Mouse (Mus musculus) thymus, postnatal 0 days (tissue): ENCODE measurements around the gene Rnf222. TPM values are rescaled to one million over a fixed set of nuclear protein-coding genes. Genes with fewer than 3 reads are reported as not detected.

Experiments
- DNase-seq: peaks from one replicate; pipeline ENCODE4 v3.0.0-alpha.2; 2015; ENCODE audit warnings: low spot score
- polyA plus RNA-seq: library from polyadenylated mRNA; unstranded; fragments of >200 nt; fragmentation: Nextera tagmentation; extraction: Ambion mirVana; gene quantifications from 2 replicates; pipeline ENCODE4 v1.2.1, GENCODE M21; 2015

Gene Rnf222
- polyA plus RNA-seq, 1 experiment from 2014 or later: 0.05 TPM

DNA sequence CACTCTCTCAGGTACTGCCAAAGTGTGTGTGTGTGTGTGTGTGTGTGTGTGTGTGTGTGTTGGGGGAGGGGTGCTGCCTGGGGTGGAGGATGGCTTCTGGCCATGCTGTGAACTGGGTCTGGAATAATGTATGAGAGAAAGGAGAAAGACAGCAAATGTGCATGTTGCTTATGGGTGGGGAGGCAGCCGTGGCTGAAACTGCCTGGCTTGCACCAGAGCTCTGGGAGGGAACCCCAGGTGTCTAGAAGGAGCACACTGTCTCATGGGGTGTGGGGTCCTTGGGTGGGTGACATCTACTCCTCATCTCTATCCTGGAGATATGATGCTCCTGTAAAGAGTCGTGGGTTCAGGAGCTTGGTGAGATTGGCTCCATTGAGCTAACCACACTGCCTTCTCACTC is 300 bp downstream of the Rnf222 start:
- no peak for DNase-seq

DNA sequence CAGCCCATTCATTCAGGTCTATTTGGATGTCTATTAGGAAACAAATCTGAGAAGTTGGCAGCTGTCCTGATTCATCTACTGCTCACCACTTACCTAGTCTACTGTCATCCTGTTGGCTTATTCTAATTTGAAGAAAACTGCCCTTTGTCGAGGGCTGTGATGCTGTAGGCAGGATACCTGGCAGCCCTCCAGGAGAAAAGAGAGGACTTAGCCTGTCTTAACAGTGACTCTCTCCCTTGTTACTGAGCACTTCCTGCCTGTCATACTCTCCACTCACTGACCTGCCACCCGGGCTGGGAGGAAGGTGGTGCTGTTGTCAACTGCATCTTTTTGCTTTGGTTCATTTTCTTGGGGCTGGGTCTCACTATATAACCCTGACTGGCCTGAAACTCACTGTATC is 2.3 kb downstream of the Rnf222 start:
- no peak for DNase-seq

DNA sequence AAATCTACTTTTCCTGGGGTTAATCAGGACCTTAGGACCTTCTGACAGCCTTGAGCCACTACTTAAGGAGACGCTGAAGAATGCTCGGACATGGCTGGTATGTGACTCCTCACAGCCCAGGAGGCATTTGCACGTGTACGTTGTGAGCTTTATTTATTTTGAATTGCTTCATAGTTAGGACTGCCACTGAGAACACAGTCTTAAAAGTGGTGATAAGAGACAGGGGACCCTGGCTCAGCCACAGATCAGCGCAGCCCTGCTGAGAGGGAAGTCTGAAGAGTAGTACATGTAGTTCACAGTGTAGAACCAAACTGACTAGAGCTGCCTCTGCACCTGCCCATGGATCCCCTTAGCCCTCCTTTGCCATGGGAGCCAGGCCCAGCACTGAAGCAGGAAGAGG is 3.5 kb downstream of the Rnf222 start:
- DNase-seq: no peak

DNA sequence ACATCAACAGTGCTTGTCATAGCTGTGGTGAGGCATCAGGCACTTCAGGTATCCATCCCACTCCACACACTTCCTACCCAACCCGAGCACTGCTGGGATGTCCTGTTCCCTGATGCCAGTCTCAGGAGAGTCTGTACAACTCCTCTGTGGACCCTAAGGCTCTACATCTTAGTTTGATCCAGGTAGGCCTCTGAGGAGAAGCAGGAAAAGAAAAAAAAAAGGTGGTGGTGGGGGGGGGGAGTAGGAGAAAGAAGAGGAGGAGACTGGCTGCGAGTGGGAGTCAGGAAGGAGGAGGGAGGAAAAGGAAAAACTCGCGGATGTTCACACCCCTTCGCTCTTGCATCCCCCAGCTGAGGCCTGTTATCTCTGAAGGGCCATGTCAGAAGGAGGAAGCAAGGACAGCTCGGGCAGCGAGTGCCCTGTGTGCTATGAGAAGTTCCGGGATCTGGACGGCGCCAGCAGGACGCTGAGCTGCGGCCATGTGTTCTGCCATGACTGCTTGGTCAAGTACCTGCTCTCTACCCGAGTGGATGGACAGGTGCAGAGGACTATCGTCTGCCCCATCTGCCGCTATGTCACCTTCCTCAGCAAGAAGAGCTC is 4.0 kb downstream of the Rnf222 start:
- DNase-seq: no peak

DNA sequence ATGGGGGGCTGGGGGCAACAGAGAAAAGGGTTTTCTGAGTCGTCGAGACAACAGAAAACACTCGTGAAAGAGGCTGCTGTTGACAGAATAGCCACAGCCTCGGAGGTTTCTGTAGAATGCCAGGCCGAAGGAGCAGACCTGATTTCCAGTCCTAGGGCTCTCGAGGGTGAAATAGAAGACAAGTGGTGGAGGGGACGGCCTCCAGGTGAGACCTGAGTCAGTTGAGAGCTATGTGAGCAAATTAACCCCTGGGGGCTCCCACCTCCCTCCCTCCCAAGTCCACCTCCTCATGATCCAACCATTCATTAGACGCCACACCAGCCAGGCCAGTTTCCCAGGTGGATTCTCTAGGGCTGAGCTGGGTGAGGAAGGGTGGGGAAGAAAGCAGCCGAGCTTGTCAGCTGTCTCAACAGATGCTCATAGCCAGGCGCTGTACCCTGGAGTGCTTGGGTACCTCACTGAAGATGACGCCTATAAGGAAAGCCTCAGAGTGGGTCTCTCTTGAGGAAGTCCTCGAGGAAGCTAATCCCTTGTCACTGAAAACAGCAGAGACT is 5.6 kb downstream of the Rnf222 start:
- DNase-seq: no peak

DNA sequence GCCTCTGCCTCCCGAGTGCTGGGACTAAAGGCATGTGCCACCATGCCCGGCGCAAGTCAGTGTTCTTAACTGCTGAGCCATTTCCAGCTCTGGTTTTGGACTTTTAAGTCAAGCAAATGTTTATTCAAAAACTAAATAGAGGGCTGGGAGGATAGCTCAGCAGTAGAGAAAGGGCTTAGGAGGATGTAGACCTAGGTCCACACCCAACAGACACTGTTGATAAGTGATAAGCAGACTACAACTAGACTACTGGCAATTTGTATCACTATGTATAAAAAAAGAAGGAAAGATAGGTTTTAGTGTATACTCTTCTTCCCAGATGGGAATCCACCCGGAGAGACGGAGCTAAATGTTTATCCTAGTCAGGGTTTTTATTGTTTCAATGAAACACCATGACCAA is 7.9 kb downstream of the Rnf222 start:
- DNase-seq: no peak

DNA sequence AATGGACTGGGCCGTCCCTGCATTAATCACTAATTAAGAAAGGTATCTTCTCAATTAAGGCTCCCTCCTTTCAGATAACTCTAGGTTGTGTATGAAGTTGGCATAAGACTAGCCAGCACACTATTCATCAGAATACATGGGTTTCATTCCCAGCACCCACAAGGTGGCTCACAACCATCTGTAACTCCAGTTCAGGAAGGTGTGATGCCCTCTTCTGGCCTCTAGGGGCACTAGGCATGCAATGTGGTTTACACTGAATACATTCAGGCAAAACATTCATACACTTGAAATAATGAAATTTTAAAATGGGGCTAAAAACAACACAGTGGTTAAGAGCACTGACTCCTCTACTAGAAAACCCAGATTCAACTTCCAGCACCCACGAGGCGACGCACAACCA is 8.8 kb downstream of the Rnf222 start:
- DNase-seq: peak; percentile 47

DNA sequence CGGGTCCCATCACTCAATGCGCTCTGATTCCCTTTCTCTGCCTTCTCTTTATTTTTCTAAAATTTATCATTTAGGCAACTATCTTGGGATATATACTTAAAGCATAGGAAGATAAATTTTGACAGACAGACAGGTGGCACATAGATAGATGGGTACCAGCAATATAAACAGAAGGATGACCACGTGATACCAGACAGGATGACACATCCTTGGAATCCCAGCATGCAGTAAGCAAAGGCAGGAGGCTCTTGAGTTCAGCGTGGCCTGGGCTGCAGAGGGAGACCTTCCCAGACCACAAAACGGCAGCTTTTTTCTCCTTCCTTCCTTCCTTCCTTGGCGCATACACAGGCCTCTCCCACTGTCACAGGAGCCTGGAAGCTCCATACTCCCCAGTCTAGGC is 9.5 kb downstream of the Rnf222 start:
- no peak for DNase-seq

DNA sequence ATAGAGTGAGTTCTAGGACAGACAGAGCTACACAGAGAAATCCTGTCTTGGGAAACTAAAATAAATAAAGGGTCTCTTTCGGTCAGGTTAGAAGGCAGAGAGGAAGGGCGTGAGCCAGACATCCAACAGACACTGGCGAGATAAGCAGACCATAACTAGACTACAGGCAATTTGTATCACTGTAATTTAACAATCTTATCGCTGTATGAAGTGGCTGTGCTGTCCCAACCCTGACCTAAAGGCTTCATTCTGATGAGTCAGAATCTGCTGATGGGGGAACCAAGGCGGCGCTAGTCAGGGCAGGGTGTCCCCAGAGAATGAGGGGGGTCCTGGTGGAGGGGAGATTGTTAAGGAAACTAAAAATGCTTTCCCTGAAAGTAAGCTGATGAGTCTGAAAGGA is 10.4 kb downstream of the Rnf222 start:
- DNase-seq: no peak

DNA sequence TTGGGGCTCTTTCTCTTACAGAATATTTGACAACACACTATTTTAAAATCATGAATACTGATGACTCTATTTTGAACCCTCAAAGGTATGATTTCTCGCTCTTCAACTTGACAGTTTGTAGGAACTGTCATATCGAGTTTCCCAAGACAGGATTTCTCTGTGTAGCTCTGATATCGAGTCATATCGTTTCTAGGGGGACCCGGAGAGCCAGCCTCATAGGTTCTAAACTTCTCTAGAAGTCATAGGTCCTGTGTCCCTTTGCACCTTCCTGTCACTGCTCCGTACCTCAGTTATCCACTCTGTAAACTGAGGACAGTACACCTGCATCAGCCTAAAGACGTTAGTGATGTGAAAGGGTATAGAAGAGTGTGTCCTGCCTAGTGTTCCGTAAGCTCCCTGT is 11.5 kb downstream of the Rnf222 start:
- no peak for DNase-seq

DNA sequence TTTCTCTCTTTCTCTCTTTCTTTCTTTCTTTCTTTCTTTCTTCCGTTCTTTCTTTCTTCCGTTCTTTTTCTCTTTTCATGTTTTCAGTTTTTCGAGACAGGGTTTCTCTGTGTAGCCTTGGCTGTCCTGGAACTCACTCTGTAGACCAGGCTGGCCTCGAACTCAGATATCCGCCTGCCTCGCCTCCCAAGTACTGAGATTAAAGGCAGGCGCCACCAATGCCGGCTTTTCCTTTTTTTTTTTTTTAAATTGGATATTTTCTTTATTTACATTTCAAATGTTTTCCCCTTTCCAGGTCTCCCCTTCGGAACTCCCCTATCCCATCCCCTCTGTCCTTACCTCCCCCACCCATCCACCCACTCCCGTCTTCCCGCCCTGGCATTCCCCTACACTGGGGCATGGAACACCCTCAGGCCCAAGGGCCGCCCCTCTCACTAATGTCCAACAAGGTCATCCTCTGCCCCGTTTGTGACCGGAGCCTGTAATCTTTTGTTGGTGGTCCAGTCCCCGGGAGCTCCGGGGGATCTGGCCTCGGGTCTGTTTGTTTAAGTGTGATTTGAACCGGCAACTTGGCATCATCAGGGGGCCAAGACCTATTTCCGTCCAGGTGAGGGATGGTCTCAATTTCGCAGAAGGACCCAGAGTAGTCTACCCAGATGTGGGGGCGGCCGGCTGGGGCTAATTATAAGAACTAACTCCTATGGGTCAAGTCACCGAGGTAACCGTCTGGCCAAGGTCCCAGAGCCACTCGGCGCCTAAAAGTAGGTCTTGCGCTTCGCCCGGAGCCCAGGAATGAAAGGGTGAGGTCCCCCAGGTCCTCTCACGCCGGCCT is 12.4 kb downstream of the Rnf222 start:
- DNase-seq: peak; percentile 10

DNA sequence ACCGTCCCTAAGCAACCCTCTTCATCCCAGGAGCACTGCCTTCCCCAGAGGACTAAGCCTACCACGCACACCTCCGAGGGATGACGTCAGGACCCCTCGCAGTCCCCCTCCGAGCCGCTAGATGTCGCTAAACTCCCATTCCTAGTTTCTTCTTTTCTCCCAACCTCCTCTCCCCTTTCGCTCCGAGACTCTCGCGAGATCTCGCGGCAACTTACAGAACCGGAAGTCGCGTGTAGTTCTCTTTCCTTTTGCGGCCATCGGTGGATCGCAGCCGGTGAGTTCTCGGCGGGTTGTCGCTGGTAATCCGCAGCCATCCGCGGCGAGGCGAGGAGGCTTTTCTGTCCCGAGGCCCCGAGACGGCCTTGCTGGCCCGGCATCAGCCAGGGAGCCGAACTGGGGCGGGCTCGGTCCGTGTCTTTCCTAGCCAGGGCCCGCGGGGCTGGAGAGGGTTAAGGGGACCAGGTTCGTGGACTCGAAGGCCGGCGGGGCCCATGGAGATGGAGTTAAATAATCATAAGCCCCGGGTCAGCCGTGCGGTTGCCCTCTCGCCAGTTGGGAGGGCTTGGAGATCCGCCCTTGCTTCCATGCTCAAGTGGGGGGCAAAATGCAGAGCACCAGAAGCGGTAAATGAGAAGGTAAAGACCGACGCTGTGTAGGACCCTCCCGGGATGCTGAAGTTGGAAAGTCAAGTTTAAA is 13.1 kb downstream of the Rnf222 start, which contains the start of gene Rpl26:
TSS of gene Rpl26 (plus strand) at position 233 of the 696 bp plus-strand sequence.
- DNase-seq: peak; percentile 99

DNA sequence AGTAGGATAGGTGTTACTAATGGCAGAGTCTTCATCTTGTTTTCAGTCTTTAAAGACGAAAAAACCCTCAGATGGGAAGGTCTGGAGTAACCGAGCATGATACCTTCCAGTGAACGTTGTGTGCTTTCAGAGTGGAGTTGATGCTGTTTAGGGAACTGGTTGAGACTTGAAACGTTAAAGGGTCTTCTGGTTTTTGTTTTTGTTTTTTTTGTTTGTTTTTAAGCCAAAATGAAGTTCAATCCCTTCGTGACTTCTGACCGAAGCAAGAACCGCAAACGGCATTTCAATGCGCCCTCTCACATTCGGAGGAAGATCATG is 13.7 kb downstream of the Rnf222 start:
- DNase-seq: no peak

DNA sequence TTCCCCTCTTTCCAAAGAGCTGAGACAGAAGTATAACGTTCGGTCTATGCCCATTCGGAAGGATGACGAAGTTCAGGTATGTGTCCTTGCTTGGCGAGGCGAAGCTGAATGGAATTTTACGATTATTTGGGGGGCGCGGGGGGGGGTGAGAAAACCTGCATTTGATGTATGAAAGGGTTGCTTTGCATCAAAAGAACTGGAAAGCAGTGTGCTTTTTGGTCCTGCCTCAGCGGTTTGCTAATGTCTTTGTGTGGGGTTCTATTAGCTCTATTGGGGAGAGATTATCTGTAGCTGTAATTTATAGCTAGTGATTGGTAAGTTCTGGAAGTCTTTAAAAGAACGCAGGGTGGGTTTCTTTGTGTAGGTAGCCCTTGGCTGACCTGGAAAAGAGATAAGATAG is 14.0 kb downstream of the Rnf222 start:
- DNase-seq: no peak

DNA sequence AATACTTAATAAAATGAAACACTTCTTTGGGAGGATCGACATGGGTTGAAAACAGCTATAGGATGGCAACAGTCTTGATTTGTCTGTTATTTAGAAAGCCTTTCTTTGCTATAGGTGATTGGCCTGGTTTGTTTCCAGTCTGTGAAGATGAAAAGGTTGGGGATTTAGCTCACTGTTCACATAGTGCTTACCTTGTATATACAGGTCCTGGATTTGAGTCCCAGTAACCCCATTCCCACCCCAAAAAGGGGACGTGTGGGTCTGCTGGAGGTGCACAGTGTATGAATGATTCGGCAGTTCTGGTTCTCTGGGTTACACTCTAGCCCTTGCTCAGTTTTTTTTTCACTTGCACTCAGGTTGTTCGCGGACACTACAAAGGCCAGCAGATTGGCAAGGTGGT is 14.5 kb downstream of the Rnf222 start:
- no peak for DNase-seq

DNA sequence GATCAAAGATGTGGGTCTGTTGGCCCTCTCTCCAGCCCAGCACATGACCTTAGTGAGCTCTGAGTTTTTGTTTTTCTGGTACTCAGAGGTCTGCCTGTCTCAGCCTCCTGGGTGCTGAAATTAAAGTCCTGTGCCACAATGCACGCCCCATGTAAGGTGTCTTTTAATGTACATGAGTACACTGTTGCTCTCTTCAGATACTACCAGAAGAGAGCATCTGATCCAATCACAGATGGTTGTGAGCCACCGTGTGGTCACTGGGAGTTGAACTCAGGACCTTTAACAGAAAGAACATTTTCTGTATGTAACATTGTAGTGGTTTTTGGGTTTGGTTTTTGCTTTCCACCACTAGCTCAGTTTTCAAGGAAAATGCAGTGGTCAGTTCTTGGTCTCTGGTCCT is 15.4 kb downstream of the Rnf222 start:
- no peak for DNase-seq

DNA sequence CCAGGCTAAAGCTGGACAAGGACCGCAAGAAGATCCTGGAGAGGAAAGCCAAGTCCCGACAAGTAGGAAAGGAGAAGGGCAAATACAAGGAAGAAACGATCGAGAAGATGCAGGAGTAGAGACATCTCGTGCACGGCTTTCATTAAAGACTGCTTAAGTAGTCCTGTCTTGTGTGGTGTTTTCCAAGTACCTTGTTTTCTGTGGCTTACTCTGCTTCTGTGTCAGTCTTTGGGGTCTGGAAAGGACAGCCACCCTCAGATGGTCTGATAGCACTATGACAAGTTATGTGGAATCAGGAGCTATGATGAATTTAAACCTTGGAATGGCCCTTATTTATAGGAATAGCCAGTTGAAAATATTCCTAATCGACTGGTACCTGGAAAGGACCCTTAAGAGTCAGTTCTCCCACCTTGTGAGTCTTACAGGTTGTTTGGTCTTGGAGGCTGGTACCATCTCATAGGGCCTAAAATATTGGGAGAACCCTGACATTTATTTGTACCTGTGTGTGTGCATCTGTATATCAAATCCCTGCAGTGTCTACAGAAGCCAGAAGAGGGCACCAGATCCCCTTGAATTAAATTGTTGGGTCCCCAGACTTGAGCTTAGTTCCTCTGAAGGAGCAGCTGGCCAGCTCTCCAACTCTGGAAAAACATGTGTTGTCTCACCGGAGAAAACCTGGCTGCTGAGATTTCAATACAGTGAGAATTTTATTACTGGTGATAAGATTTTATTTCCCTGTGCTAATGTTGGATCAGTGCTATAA is 16.2 kb downstream of the Rnf222 start:
- peak; percentile 77 for DNase-seq

DNA sequence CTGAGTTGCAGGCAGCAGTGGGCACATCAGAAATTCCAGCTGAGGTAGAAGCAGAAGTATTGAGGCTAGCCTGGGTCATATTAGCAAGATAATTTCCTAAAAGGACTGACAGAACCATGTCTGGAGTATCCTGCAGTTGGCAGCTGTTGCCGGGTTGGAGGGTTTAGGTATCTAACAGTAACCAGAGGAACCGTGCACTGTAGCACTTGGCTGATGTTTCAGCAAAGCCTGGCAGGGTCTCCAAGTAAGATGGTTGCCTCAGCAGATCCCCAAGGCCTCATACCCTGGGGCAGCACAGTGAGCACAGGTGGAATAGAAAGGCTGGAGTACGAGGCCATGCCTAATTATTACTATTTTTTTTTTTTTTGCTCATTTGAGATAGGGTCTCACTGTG is 16.8 kb downstream of the Rnf222 start:
- no peak for DNase-seq

DNA sequence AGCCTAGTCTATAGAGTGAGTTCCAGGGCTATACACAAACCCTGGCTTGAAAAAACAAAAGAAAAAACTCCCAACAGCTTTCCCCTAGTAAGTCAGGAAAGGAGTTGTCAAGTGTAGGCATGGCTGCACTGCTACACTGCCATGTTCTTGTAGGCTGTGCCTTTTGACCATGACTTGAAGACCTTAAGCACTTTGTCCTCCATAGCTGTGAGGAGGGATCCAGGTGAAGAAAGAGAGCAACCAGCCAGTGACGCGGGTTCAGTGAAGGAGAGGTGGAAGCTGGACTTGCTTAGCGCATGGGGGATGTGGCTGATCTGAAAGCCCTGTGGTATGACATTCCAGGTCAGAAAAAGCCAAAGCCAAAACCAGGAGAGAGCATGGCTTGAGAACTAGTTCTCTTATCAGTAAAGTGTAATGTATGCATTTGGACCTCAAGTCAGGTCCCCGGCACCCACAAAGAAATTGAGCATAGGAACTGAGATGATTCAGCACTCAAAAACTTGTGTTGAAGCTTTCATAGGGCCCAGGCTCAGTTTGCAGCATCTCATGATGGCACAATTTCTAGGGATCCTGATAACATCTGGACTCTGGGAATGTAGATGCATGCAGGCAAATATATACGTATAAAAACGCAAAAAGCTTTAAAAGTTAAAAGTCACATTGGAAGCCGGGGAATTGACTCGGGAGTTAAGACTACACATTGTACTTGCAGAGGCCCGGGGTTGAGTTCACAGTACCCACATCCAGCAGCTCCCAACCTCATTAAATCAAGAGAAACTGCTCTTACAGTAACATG is 17.5 kb downstream of the Rnf222 start:
- no peak for DNase-seq

DNA sequence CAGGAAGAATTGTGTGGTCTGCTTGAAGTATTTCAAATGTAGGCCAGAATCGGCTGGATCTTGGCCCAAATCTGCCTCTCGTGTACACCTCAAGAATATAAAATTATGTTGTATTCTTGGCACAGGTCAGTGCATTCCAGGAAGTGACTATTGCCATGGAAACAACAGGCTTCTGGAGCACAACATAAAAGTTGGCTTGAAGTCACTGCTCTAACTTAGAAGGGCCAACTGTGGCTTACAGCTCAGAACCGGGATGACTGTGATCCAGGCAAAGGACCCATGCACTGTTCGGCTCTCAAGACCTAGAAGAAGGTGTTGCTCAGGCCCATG is 18.1 kb downstream of the Rnf222 start:
- DNase-seq: no peak

DNA sequence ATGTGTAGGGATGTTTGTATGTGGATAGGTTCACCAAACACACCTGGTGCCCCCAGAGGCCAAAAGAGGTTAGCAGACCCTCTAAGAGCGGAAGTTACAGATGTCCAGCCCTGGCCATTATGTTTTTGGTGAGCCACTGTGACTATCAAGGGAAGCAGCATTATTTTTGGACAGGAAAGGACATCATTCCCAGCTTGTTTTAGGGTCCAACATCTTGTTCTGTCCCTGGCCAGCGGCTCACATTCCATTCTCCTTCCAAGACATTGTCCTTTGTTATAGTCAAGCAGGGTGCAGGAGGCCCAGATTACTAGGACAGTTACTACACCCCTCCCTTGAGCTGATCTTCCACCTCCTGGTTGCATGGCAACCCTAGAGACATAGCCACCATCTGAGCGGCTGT is 18.9 kb downstream of the Rnf222 start:
- DNase-seq: no peak
